Mouse (Mus musculus) heart, embryonic 10.5 days (tissue): Measurements from ENCODE around the gene Klrg1. TPM values are rescaled to one million over a fixed set of nuclear protein-coding genes. Genes with fewer than 3 reads are reported as not detected.

Source experiments
- DNase-seq: peaks from one replicate; pipeline ENCODE4 v3.0.0-alpha.2; 2017; ENCODE audit warnings: low spot score
- H3K27ac ChIP-seq: fragments of 300-500 bp; sonication (generic); 2 replicates; pipeline ENCODE4 v1.5.1; 2016; ENCODE audit warnings: mild to moderate bottlenecking
- H3K27me3 ChIP-seq: fragments of 300-500 bp; sonication (generic); 2 replicates; pipeline ENCODE4 v1.6.1; 2016; ENCODE audit warnings: mild to moderate bottlenecking; ENCODE audit not compliant: poor library complexity, insufficient read depth, severe bottlenecking
- H3K36me3 ChIP-seq: fragments of 300-500 bp; sonication (generic); 2 replicates; pipeline ENCODE4 v1.6.1; 2016; ENCODE audit warnings: mild to moderate bottlenecking, moderate library complexity
- H3K4me1 ChIP-seq: fragments of 300-500 bp; sonication (generic); 2 replicates; pipeline ENCODE4 v1.6.1; 2016; ENCODE audit warnings: mild to moderate bottlenecking
- H3K4me3 ChIP-seq: fragments of 300-500 bp; sonication (generic); 2 replicates; pipeline ENCODE4 v1.5.1; 2016; ENCODE audit warnings: mild to moderate bottlenecking, moderate library complexity
- H3K9me3 ChIP-seq: fragments of 300-500 bp; sonication (generic); 2 replicates; pipeline ENCODE4 v1.6.1; 2016; ENCODE audit warnings: mild to moderate bottlenecking, moderate library complexity
- WGBS: fragments of 180-500 bp; shearing (Covaris S2); methylation state at CpG from one replicate; pipeline ENCODE4 v1.1.7; 2016; 5-methylcytosine and 5-hydroxymethylcytosine counted together
- polyA plus RNA-seq: library from polyadenylated mRNA; unstranded; fragments of >200 nt; fragmentation: Nextera tagmentation; extraction: Ambion mirVana; gene quantifications from 2 replicates; pipeline ENCODE4 v1.2.1, GENCODE M21; 2016

The Klrg1 gene
- polyA plus RNA-seq, 1 experiment from 2014 or later, result not detected

DNA sequence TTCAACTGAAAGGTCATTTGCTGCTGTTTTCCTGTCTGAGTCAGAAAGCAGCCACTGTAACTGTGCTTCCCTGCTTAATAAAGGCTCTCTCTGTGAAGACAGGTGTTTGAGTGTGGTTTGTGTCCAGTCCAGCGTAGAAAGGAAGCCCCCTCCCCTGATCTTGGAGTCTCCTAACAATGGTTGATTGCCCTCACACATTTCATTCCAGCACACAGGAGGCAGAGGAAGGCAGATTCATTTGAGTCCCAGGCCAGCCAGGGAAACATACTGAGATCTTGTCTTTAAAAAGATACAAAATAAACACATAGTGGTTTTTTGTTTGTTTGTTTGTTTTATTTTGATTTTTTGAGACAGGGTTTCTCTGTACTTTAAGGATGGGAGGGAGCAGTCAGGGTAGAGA, 19.4 kb upstream of the Klrg1 start:
- no peak overlapping the region for H3K27ac ChIP-seq
- no peak for DNase-seq
- no peak overlapping the region for H3K4me3 ChIP-seq
- no peaks in the 10 kb centered on the region for H3K27me3 ChIP-seq
- H3K9me3 ChIP-seq, result no peaks in the 10 kb centered on the region
- WGBS, result 77% methylated on average over 1 of the region's 1 CpGs
- H3K4me1 ChIP-seq, result peaks cover 19% of the 10 kb centered on the region
- no peaks in the 10 kb centered on the region for H3K36me3 ChIP-seq

DNA sequence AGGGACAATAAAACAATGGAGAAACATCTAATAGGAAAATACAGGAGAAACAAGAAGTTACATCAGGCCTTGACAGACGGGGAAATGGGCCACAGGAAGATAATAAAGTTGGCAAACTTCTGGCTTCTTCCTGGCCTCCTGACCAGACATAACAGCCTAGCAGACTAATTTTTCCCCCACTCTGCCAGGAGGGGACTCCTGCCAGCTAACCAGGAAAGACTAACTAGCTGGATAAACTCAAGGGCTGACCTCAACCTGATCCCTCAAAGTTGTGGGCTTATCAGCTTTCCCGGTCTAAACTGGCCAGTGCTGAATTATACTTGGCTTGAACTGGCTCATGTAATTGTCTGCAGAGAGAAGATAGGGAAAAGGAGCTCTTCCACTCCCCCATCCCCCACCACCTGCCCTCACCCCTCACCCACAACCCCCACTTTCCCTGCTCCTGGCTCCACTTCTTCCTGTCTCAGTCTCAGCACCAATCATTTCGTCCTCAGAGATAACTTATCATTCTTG, 17.0 kb upstream of the Klrg1 start:
- H3K4me1 ChIP-seq, result peaks cover 18% of the 10 kb centered on the region
- no peak overlapping the region for H3K4me3 ChIP-seq
- no peaks in the 10 kb centered on the region for H3K36me3 ChIP-seq
- no peak overlapping the region for H3K27ac ChIP-seq
- 26% methylated on average over 3 of the region's 3 CpGs for WGBS
- no peaks in the 10 kb centered on the region for H3K27me3 ChIP-seq
- DNase-seq, result no peak
- H3K9me3 ChIP-seq, result no peaks in the 10 kb centered on the region

DNA sequence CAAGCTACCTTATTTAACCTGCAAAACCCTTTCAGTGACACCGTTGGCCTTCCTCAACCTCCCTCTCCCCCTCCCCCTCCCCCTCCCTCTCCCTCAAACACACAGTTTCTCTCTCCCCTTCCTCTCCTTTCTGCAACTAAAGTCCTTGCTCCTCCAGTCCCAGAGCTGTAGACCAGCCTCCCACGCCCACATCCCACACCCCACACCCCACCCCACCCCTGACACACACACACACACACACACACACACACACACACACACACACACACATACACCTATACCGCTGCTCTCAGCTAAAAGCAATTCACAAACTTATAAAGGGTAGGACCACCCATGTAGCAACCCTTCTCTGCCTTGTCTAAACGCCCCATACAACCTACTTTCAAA, 15.5 kb upstream of the Klrg1 start:
- H3K27ac ChIP-seq, result no peak overlapping the region
- peaks cover 8% of the 10 kb centered on the region for H3K4me1 ChIP-seq
- no peaks in the 10 kb centered on the region for H3K36me3 ChIP-seq
- 63% methylated on average over 3 of the region's 4 CpGs for whole genome bisulfite sequencing
- H3K9me3 ChIP-seq, result no peaks in the 10 kb centered on the region
- H3K27me3 ChIP-seq, result no peaks in the 10 kb centered on the region
- DNase-seq, result no peak
- H3K4me3 ChIP-seq, result peak overlapping the region; percentile 63; the same call in 1 of the 2 replicates

DNA sequence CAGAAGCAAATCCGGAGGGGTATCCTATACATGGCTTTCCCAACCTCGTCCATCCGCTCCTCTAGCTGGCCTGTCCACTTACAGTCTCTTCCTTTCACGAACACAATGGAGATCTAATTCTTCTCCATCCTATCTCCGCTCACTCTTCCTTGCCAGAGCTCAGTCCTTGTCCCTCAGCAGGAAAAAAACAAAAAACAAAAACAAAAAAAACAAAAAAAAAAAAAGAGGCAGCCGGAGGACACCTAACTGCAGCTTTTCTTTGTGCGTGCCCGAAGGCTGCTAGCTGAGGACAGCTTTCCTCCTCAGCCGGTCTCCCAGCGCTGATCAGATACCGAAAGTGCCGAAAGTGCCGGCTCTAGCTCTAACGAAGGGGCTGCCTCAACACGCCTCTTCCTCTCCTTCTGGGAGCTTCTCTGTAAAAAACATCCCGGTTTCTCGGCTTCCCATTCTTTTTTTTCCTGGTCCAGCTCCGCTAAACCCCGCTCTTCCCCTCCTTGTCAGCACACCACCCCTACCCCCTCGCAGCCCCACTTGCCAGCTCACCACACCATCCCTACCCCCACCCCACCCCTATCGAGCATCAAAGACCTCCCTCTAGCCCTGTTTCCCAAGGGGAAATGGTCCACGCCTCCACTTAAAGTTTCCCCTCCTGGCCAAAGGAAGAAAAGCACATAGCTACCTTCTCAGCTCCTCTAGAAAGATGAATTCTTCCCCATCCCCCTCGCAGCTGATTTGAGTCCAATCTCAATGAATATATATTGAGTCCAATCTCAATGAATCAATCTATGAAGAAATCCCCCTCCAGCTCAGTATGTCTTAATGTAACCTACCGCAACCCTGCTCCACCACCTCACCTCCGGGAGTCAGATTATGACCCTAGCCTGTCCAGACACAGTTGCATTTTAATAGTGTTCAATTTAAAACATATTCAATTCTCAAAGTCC, 14.9 kb upstream of the Klrg1 start:
- H3K4me1 ChIP-seq, result peaks cover 8% of the 10 kb centered on the region
- no peaks in the 10 kb centered on the region for H3K36me3 ChIP-seq
- H3K27ac ChIP-seq, result peak overlapping the region; percentile 84
- no peak for DNase-seq
- H3K27me3 ChIP-seq, result no peaks in the 10 kb centered on the region
- H3K4me3 ChIP-seq, result peak overlapping the region; percentile 63
- whole genome bisulfite sequencing, result 6% methylated on average over 25 of the region's 25 CpGs
- no peaks in the 10 kb centered on the region for H3K9me3 ChIP-seq

DNA sequence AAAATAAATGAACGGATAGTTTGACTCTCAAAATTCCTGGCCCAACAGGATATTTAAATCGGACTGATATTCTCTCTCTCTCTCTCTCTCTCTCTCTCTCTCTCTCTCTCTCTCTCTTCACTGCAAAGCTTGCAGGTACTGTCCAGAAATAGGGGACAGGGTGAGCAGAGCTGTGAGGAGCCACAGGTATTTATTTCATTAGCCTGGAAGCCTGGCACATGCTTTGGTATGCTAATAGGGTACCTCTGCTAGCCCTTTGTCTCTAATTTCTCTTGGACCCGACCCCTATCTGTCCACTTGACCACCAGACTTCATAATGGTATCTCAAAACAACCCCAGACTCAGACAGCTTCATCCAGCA, 14.2 kb upstream of the Klrg1 start:
- Histone ChIP-seq H3K36me3 (no peaks in the 10 kb centered on the region), H3K9me3 (no peaks in the 10 kb centered on the region), H3K27me3 (no peaks in the 10 kb centered on the region), H3K27ac (peak overlapping the region; percentile 84), H3K4me3 (peak overlapping the region; percentile 63), H3K4me1 (peaks cover 8% of the 10 kb centered on the region)
- DNase-seq, result no peak
- WGBS, result 23% methylated on average over 3 of the region's 3 CpGs

DNA sequence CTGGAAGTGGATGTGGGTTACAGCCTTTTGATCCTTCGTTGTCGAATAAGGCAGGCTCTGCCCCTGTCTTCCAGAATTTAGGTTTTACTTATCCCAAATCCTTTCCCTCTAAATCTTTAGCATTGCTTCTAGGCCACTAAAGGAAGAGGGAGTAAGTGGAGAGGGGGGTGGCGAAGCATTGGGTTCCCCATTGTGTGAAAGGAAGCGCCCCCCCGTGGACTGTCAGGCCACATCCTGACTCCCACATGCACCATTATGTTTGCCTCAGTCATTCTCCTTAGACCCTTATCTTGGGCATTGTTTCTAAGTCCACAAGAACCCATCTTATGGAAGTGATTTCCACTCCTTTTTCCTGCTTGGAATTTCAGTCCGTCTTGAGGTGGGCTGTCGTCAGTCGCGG, 12.6 kb upstream of the Klrg1 start:
- no peak for DNase-seq
- WGBS, result 31% methylated on average over 9 of the region's 9 CpGs
- peaks cover 8% of the 10 kb centered on the region for H3K4me1 ChIP-seq
- no peaks in the 10 kb centered on the region for H3K9me3 ChIP-seq
- no peaks in the 10 kb centered on the region for H3K27me3 ChIP-seq
- no peak overlapping the region for H3K27ac ChIP-seq
- H3K36me3 ChIP-seq, result no peaks in the 10 kb centered on the region
- H3K4me3 ChIP-seq, result no peak overlapping the region

DNA sequence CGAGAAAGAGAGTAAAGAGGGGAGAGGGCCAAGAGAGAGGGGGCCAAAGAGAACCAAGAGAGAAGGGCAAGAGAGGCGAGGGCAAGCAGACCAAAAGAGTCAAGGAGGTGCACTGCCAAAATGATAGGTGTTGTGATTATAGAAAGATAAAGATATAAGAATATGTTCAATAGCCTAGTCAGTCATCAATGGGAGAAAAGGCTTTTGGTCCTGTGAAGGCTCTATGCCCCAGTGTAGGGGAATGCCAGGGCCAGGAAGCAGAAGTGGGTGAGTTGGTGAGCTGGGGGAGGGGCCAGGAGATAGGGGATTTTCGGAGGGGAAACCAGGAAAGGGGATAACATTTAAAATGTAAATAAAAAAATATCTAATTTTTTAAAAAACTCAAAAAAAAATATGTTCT, 11.6 kb upstream of the Klrg1 start:
- no peaks in the 10 kb centered on the region for H3K27me3 ChIP-seq
- no peaks in the 10 kb centered on the region for H3K9me3 ChIP-seq
- H3K36me3 ChIP-seq, result no peaks in the 10 kb centered on the region
- H3K4me3 ChIP-seq, result no peak overlapping the region
- H3K27ac ChIP-seq, result no peak overlapping the region
- H3K4me1 ChIP-seq, result peaks cover 7% of the 10 kb centered on the region
- WGBS, result 66% methylated on average over 3 of the region's 3 CpGs
- no peak for DNase-seq

DNA sequence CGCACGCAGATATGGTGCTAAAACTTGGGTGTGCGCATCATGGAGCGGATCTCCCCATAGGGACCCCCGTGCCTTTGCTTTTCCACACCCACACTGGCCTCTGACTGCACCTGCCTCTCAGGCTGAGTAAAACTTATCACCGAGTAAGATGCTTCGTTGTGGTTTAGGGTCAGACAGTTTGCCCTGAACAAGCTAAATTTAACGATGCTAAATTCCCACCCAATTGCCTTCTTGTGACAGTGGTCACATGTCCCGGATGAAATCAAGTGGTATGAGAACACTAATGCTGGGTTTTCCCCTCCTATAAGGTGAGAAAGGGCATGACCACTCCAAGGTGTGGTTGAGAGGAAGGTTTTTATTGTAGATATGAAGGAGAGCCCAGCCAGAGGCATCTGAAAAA, 11.1 kb upstream of the Klrg1 start:
- Histone ChIP-seq H3K27ac (no peak overlapping the region), H3K27me3 (no peaks in the 10 kb centered on the region), H3K36me3 (no peaks in the 10 kb centered on the region), H3K4me3 (no peak overlapping the region), H3K4me1 (peaks cover 7% of the 10 kb centered on the region), H3K9me3 (no peaks in the 10 kb centered on the region)
- no peak for DNase-seq
- 85% methylated on average over 9 of the region's 9 CpGs for WGBS

DNA sequence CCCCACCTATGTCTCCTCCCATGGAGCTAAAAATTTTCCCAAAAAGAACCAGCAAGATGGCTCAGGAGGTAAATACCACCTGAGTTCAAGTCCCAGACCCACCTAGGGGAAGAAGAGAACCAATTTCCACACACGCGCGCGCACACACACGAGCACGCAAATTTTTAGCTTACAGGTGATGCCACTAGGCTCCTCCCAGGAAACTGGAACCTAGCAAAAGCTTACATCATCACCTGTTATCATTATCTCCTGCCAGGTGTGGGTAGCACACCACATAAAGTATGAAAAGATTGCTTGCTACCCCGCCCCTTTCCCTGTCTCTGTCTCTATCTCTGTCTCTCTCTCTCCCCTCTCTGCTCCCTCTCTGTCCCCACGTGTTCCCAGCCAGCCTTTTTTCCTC, 10.4 kb upstream of the Klrg1 start:
- WGBS, result 91% methylated on average over 8 of the region's 8 CpGs
- Histone ChIP-seq H3K4me1 (peaks cover 7% of the 10 kb centered on the region), H3K27me3 (no peaks in the 10 kb centered on the region), H3K27ac (no peak overlapping the region), H3K36me3 (no peaks in the 10 kb centered on the region), H3K9me3 (no peaks in the 10 kb centered on the region), H3K4me3 (no peak overlapping the region)
- no peak for DNase-seq

DNA sequence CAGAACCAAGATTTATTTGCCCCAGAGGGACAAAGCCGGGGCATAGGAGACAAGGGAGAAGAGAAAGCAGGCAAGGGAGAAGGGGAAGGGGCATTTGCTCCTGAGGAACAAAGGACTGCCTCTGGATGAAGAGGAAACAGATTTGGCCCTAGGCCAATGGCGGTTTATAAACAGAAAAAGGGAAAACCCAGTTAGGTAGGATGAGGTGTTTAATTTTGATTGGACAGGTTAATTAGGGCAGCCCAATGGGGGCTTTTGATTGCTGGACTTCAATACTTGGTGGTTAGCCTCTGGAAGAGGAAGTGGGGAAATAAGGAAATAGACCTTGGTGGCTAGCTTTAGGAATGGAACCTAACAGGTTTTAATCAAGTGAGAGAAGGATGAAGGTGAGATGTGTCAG, 9.5 kb upstream of the Klrg1 start:
- H3K36me3 ChIP-seq, result no peaks in the 10 kb centered on the region
- no peak overlapping the region for H3K27ac ChIP-seq
- no peaks in the 10 kb centered on the region for H3K9me3 ChIP-seq
- DNase-seq, result no peak
- no peaks in the 10 kb centered on the region for H3K27me3 ChIP-seq
- WGBS, result 77% methylated on average over 2 of the region's 2 CpGs
- H3K4me3 ChIP-seq, result no peak overlapping the region
- H3K4me1 ChIP-seq, result 0 out of 2 replicates have a peak, but pooled peaks cover 4% of the 10 kb centered on the region

DNA sequence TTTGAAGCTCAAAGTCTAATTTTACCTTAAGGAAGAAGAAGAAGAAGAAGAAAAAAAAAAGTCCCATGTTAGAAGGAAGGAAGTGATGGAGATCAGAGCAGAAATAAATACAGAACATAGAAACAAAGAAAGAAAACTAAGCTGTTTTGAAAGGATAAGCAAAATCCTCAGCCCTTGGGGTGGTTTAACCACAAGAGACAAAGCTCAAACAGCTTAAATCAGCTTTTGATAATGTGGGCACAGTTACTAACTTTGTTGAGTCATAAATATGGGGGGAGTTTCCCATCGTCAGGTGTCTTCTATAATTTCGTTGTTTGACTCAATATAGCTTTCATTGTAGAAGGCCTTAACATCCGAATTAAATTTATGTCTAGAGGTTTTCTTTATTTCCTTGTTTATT, 9.1 kb upstream of the Klrg1 start:
- no peak overlapping the region for H3K4me3 ChIP-seq
- no peak for DNase-seq
- WGBS, result 76% methylated on average over 3 of the region's 3 CpGs
- no peak overlapping the region for H3K27ac ChIP-seq
- no peaks in the 10 kb centered on the region for H3K36me3 ChIP-seq
- no peaks in the 10 kb centered on the region for H3K9me3 ChIP-seq
- H3K27me3 ChIP-seq, result no peaks in the 10 kb centered on the region
- 0 out of 2 replicates have a peak, but pooled peaks cover 4% of the 10 kb centered on the region for H3K4me1 ChIP-seq

DNA sequence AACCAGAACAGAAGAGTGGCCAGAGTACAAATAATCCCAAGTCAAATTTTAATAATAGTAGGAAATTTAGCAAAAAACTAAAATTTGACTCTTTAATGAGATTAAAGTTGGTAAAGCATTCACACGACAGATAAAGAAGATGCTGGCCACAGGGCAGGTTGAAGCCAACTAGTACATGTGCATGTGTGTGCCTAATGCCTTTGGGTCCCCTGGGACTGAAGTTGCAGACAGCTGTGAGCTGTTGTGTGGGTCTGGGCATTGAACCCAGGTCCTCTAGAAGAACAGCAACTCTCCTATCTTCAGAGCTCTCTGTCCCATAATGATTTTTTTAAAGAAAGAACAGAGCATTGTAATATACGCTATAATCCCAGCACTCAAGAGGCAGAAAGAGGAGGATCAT, 8.6 kb upstream of the Klrg1 start:
- no peak for DNase-seq
- H3K27me3 ChIP-seq, result no peaks in the 10 kb centered on the region
- H3K27ac ChIP-seq, result no peak overlapping the region
- no peaks in the 10 kb centered on the region for H3K9me3 ChIP-seq
- H3K36me3 ChIP-seq, result no peaks in the 10 kb centered on the region
- 72% methylated on average over 2 of the region's 2 CpGs for WGBS
- 0 out of 2 replicates have a peak, but pooled peaks cover 4% of the 10 kb centered on the region for H3K4me1 ChIP-seq
- H3K4me3 ChIP-seq, result no peak overlapping the region

DNA sequence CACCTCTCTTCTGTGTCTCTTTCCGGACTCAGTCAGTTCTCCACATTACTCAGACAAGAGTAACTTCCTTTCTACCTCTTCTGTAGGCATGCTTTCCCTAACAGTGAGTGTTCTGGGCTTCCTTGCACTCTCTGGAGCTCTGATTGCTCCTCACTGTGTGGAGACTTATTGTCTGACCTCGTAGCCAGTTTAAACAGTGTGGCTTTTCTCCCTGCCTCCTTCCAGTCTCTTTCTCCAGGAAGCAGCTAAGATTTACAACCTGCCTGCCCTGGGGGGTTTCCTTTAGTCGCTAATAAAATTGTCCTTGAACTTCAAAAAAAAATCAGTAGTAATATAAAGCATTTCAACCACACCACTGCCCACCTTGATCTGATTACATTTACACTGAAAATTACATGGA, 7.6 kb upstream of the Klrg1 start:
- H3K27ac ChIP-seq, result no peak overlapping the region
- 47% methylated on average over 3 of the region's 3 CpGs for WGBS
- H3K4me1 ChIP-seq, result 0 out of 2 replicates have a peak, but pooled peaks cover 4% of the 10 kb centered on the region
- no peaks in the 10 kb centered on the region for H3K27me3 ChIP-seq
- no peak overlapping the region for H3K4me3 ChIP-seq
- no peaks in the 10 kb centered on the region for H3K36me3 ChIP-seq
- no peak for DNase-seq
- no peaks in the 10 kb centered on the region for H3K9me3 ChIP-seq
